Mouse (Mus musculus) layer of hippocampus, postnatal 36 days (tissue): ENCODE data around the gene Nuak2. TPM values are rescaled to one million over a fixed set of nuclear protein-coding genes. Genes with fewer than 3 reads are reported as not detected.

Experiments used
- DNase-seq, 2 experiments: peaks; one replicate each; pipeline ENCODE4 v3.0.0; 2022
- total RNA-seq, 2 experiments: library from RNA; stranded (reverse); gene quantifications; 2 replicates each; pipeline ENCODE4 v1.2.3; 2021

Nuak2 gene
- total RNA-seq, 2 experiments from 2014 or later: 0.63 to 1.1 TPM

- no peak for DNase-seq
These were observed 17.0 kb upstream of the Nuak2 start for GRCm38 (mm10) chr1:132298801-132299464.

DNA sequence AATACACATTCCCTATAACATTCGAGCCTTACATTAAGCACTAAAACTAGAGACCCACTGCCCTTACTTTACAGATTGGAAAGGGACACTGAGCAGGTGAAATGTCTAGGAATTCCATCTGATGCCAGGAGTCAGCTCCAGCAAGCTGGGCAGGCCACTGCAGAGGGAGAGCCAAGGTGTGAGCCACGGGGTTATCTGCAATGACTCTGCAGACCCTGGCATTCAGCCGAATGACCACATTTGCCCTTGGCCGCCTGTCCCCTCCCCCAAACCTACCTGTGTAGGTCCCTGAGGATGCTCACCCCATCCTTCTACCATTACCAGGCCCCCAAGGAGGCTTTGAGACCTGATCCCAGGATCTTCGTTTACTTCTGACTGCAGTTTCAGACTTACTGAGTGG, 16.2 kb upstream of the Nuak2 start:
- no peak for DNase-seq

DNA sequence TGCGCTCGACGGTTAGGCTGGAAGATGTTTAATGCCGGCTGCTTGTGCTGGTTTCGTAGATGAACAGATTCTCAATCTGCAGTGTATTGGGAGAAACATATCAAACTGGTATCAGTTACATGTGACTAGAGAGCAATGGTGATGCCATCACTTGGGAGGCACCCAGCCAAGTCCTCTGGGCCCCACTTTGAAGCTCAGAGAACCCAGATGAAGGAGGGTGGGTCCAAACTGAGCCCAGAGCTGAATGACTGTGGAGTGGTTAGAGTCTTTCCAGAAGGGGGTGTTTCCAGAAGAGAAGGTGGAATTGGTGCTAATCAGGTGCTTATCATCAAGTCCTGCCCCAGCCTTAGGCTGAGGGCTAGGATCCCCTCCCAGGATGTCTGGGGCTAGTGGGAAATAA, 14.7 kb upstream of the Nuak2 start:
- DNase-seq: no peak

DNA sequence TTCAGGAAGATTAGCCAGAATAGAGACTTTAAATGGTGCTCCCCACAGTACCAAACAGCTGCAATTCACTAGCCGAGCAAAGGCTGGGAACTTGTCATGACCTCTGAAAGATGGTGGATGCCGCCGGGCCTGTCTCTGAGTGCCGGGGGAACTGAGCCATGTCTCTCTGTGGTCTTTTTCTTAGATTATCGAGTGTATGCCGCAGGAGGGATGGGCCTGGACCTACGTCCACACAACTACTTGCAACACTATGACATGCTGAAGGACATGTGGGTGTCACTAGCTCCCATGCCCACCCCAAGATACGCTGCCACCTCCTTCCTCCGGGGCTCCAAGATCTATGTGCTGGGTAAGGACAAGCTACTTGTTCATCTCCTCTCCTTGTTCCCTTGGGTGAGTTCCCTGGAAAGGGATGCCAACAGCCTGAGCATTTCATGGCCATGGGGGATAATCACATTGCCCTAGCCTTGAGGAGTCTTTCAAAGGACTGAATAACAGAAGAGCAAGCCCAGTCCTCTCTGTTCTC, 13.5 kb upstream of the Nuak2 start:
- no peak for DNase-seq

DNA sequence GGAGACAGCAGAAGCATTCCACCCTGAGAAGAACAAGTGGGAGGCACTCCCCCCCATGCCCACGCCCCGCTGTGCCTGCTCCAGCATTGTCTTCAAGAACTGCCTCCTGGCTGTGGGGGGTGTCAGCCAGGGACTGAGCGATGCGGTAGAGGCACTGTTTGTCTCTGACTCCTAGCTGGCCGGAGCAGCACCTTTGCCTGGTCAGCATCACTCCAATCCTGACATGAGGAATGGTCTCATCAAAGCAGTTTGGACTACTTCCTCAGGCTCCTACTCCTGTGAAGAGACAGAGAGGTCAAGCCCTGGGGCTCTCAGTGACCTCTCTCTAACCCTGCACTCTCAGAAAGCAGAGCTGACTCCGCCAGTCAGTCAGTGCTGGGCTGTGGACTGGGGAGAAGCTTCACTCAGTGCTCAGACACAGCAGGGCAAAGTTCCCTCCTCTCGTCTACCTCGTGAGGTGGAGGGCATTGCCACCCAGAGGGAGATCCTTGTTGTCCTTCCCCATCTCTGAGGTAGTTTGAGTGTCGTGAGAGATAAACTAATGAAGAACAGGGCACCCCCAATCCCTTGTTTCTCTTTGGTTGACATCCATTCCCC, 11.2 kb upstream of the Nuak2 start:
- DNase-seq: no peak

DNA sequence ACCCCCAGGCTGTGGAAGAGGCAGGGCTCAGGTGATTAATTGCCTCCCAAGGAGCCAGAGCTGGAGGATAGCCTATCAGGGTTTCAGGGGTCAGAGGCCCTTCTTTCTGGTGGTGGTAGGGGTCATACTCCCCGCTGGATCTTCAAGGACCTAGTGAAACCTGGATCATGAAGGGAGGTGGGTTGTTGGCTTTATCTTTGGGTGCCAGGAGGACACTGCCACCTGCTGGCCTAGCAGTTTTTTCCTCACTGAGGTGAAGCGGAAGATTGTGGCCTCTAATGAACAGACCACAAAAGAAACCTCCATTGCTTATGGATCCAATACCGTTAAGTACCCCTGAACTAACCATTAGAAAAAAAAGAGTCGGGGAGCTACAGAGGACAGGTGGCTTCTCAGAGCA, 9.8 kb upstream of the Nuak2 start:
- DNase-seq: peak in 1 of 2 experiments; percentile 25

GRCm38 (mm10) chr1:132306808-132307207, 9.1 kb upstream of the Nuak2 start:
- no peak for DNase-seq

DNA sequence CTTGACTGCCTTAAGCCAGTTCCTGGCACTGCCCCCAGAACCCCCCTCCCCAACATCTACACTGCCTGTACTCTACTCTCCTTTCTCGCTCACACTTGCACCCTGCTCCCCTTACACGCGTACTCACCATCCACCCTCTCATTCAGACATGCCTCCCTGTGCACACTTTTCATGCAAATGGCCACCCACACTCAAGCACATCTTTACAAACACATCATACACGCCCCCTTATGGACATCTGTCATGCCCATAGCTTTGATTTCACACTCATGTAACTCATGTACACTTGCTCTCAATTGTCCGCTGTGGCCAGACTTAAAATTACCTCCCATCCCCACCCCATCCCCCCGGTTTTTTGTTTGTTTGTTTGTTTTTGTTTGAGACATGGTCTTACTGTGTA, 8.0 kb upstream of the Nuak2 start:
- DNase-seq: no peak

- no peak for DNase-seq
These were observed 7.3 kb upstream of the Nuak2 start for GRCm38 (mm10) chr1:132308674-132309073.

- DNase-seq: no peak
These were observed 5.2 kb upstream of the Nuak2 start for GRCm38 (mm10) chr1:132310754-132311153.

DNA sequence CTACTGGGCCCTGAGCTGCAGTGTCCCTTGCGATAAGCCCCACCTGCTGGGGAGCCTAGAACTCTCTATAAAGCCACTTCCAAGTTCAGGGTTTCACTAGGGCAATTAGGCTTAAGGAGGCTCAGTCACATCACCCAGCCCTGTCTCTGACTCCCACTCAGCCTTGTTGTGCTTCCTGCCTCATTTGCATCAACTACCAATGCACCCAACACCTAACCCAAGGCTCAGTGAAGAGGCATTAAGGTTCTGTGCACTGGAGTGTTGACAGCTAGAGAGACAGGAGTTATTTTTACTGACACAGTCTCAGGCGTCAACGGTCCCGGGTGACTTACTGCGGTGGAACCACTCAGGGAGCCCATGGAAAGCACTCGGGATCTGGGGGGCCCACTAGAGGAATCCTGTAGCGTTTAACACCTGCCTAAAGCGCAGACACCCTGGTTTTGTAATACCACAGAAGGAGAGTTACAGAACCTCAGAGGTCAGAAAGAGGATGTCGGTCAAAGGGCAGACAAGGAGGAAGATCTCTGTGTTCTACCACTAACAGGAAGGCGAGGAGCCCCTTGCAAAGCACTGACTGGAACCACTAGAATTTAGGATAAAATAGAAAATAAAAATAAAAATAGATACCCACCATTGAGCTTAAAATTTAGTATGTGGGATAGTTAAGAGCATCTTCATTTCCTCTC, 4.6 kb upstream of the Nuak2 start:
- no peak for DNase-seq

- DNase-seq: no peak
These were observed 3.9 kb upstream of the Nuak2 start for GRCm38 (mm10) chr1:132312043-132312442.

DNA sequence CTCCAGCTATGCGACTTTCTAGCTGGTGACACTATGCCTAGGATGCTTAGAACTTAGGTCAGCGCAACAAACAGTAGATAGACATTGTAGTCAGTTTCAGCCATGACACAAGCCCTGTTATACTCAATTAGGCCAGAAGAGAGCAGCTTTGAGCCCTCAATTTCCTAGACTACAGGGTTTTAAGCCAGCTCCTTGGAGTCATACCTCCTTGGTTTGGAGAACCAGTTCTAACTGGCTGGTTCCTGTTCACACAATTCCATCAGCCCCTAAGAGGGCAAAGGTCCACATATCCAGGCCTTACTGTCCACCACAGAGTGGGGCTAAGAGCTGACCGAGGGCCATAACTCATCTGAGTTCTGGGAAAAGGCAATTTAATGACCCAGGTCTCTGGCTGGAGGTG, 3.2 kb upstream of the Nuak2 start:
- no peak for DNase-seq

- no peak for DNase-seq
These were observed 684 bp downstream of the Nuak2 start for GRCm38 (mm10) chr1:132316625-132316994.

GRCm38 (mm10) chr1:132317413-132317812, 1.5 kb downstream of the Nuak2 start:
- no peak for DNase-seq

DNA sequence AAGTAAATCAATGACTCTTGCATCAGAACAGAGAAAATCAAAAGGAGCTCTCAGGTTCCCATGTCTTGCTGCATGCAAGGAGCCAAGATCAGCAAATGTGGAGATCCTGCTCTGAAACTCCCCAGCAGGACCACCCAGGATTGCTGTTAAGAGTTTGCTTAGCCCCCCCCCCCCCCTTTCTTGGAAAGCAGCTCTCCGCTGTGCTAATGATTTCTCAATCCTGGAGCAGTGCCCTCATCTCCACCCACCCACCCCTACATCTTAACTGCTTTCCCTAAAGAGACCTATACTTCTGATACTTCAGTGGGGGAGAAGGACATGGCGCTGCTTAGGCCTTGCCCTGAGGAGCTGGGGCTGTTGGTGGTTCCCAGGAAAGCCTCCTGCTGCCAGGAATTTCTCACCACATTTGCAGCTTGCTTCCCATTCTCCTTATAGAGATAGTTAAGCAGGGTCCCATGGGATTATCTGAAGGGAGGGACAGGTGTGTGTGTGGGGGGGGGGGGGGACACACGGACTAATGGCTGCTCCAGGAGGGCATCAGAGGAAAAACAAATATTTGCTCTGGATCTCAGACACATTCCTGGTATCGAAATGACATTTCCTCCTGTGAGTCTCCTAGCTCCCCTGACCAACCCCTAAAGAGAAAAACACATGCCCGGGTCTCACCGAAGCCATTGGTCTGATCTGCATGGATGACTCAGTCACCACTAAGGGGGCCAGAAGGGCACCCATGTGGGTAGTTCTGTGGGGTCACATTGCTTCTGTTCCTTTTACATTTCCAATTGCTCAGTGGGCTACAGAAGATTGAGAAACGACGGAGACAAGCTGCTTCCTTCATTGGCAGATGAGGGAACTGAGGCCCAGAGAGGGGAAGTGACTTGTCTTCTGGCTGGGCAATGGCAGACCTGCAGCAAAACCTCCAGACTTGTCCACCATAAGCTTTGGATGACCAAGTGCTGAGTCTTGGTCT, 2.3 kb downstream of the Nuak2 start:
- no peak for DNase-seq

- DNase-seq: no peak
These were observed 3.3 kb downstream of the Nuak2 start for GRCm38 (mm10) chr1:132319242-132319641.

DNA sequence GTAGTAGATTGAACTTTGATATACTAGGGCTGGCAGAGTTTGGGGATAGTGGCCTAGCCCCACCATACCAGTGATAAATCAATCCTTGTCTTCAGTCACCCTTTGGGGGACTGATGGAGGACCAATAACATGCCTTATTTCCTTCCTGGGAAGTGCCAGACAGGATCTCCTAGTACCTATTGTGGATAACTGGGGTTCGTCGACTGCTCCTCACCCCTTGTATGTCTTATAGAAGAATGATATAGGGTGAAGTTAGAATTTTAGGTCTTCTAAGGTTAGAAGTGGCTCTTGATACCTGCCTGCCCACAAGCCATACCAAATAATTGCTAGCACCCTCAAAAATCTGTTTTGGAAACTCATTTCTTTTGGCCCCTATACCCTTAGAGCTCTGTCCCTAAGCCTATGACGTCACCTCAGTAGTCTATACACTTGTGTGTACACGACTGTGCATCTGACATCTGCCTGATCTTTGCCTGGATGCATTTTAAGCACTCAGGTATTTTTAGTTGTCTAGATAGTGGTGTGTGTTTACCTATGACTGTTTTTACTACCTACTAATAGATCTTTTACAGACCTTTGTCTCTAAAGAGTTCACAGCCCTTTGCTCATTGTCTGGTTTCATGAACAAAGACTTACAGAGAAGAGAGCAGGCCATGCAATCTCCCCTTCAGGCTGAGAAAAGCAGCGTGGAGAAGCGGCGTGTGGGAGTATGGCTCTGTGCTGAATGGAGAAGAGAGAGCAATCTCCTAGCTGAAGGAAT, 6.1 kb downstream of the Nuak2 start:
- DNase-seq: no peak

- DNase-seq: no peak
These were observed 7.0 kb downstream of the Nuak2 start for GRCm38 (mm10) chr1:132322711-132323542.

DNA sequence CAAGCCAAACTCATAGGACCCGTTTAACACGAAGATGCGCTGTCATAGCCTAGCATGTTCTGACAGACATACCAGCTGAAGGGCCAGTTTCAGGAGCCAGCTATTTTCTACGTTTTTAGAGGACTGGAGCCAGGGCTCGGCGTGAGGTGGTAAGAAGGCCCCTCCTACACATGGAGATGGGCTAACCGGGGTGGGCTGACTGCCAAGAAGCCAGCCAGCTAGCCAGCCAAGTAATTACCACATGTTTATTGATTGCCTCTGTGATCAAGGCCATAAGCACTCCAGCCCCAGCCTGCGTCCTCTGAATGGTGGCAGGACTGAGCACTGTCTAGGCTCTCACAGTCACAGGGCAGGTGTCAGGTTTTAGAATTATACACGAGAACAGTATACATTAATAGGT, 10.9 kb downstream of the Nuak2 start:
- DNase-seq: no peak

- DNase-seq: no peak
These were observed 11.6 kb downstream of the Nuak2 start for GRCm38 (mm10) chr1:132327477-132327876.
